Mouse (Mus musculus): ENCODE measurements at regions not wholly inside any gene's neighbourhood (a gene's known extent, or its start where the extent isn't known, plus 50 kb on each side); places are given as distances from the start of the nearest gene placed in this dataset.

DNA sequence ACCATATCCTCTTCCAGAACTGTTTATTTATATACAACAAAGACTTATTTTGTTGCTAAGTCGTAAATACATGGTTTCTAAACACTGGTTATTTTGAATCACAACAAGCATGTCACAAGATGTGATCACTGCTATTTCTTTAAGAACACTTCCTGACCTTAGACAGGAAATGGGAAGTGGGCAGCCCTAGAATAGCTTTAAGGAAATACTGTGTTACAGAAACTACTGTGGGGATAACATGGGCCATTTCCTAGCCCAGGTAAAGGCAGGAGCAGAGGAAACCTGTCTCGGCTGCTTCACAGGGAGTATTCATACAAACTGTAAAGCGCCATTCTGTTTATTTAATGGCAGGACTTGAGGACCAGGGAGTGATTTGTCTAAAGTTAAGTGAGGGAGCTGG, 90.4 kb upstream of the Nrp1 start:
- no peak for TF ChIP-seq POLR2A (IDR thresholded peaks at IDR 0.05; ENCODE audit: borderline replicate concordance, insufficient read depth, low read length)
- TF ChIP-seq CTCF (IDR thresholded peaks at IDR 0.05; ENCODE audit: borderline replicate concordance, insufficient read depth, low read depth, low read length): no peak
